Mouse (Mus musculus): ENCODE measurements around the gene Ankrd13b.

- TF ChIP-seq CTCF (conservative IDR thresholded peaks at IDR 0.05; ENCODE audit: low read length) (no peak), NANOG (IDR thresholded peaks at IDR 0.05; ENCODE audit: borderline replicate concordance, low read length) (peak; percentile 87), POU5F1 (IDR thresholded peaks at IDR 0.05; ENCODE audit: borderline replicate concordance, low read length) (no peak)
Observed at GRCm38 (mm10) chr11:77455770-77456510, 33.5 kb downstream of the Ankrd13b start.
